Mouse (Mus musculus) testis, adult 2 months (tissue): ENCODE data around the gene Caprin2.

Source experiments
- CTCF ChIP-seq: fragments of 200-500 bp; IDR thresholded peaks from 2 replicates; pipeline ENCODE4 v1.5.1; 2012; ENCODE audit warnings: low read depth, mild to moderate bottlenecking, inconsistent platforms, low read length, moderate library complexity; ENCODE audit not compliant: control insufficient read depth, insufficient read depth, insufficient replicate concordance
- POLR2A ChIP-seq: fragments of 200-500 bp; IDR thresholded peaks from 2 replicates; pipeline ENCODE4 v1.6.1; 2012; ENCODE audit warnings: low read depth, mild to moderate bottlenecking, inconsistent platforms, low read length, moderate library complexity; ENCODE audit not compliant: control insufficient read depth

DNA sequence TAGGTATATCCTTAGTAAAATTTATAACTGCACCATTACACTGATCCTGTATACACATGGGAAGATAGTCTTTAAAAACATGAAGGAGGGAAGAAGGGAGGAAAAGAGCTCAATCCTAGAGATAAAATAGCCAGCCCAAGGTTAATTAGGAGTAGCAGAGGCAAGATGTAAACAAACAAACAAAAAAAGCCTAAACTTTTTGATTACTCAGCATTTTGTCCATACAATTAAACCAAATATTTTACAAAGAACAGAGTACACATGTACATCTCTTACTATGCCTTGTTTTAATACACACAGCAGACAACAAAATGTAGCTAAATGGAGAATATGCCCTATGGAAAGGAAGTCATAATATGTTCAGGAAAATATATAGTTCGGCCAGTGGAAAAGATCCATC, 54.3 kb downstream of the Caprin2 start:
- TF ChIP-seq POLR2A (no peak), CTCF (no peak)
